Mouse (Mus musculus) liver, adult 2 months (tissue): ENCODE results near the gene Ptch1. TPM values are rescaled to one million over a fixed set of nuclear protein-coding genes. Genes with fewer than 3 reads are reported as not detected.

Source experiments
- DNase-seq: peaks from one replicate; pipeline ENCODE4 v3.0.0-alpha.2; 2011; ENCODE audit warnings: low read depth, low spot score; ENCODE audit errors: extremely low read depth
- H3K27ac ChIP-seq: fragments of 200-500 bp; replicated peaks from 2 replicates; pipeline ENCODE4 v1.5.1; 2012; ENCODE audit warnings: low read depth, mild to moderate bottlenecking, control low read depth, inconsistent platforms, low read length; ENCODE audit not compliant: insufficient read depth
- H3K27me3 ChIP-seq: fragments of 200-500 bp; 2 replicates; pipeline ENCODE4 v1.6.1; 2012; ENCODE audit warnings: mild to moderate bottlenecking, moderate library complexity, low read length, inconsistent platforms; ENCODE audit not compliant: control insufficient read depth, insufficient read depth
- H3K36me3 ChIP-seq: fragments of 200-500 bp; 2 replicates; pipeline ENCODE4 v1.6.1; 2012; ENCODE audit warnings: low read length, inconsistent platforms; ENCODE audit not compliant: control insufficient read depth, insufficient read depth
- H3K4me1 ChIP-seq: fragments of 200-500 bp; 2 replicates; pipeline ENCODE4 v1.6.1; 2011; ENCODE audit warnings: low read length; ENCODE audit not compliant: control insufficient read depth, insufficient read depth
- H3K4me3 ChIP-seq: fragments of 200-500 bp; 2 replicates; pipeline ENCODE4 v1.5.1; 2011; ENCODE audit warnings: low read depth, mild to moderate bottlenecking, control low read depth, low read length, moderate library complexity; ENCODE audit not compliant: insufficient read depth
- H3K79me2 ChIP-seq: fragments of 200-500 bp; 2 replicates; pipeline ENCODE4 v1.6.1; 2012; ENCODE audit warnings: inconsistent platforms, mild to moderate bottlenecking, low read length, moderate library complexity; ENCODE audit not compliant: control insufficient read depth, insufficient read depth
- H3K9ac ChIP-seq: fragments of 200-500 bp; 2 replicates; pipeline ENCODE4 v1.6.1; 2012; ENCODE audit warnings: low read depth, mild to moderate bottlenecking, control low read depth, inconsistent platforms, low read length
- CTCF ChIP-seq: fragments of 200-500 bp; IDR thresholded peaks from 2 replicates; pipeline ENCODE4 v1.5.1; 2011; ENCODE audit warnings: low read depth, low read length, control low read depth
- POLR2A ChIP-seq: fragments of 200-500 bp; IDR thresholded peaks from 2 replicates; pipeline ENCODE4 v1.6.1; 2011; ENCODE audit warnings: low read length, control low read depth; ENCODE audit not compliant: insufficient read depth; ENCODE audit errors: extremely low read depth
- WGBS: fragments of 180-500 bp; shearing (Covaris S2); methylation state at CpG from one replicate; pipeline ENCODE4 v1.1.7; 2018; 5-methylcytosine and 5-hydroxymethylcytosine counted together
- polyA plus RNA-seq: library from polyadenylated mRNA; depleted of rRNA; stranded (reverse); fragments of >200 nt; gene quantifications from 2 replicates; pipeline ENCODE4 v1.2.3, GENCODE M21; 2012; rRNA removed
- total RNA-seq: library from RNA; depleted of rRNA; stranded (reverse); fragments of >200 nt; gene quantifications from 2 replicates; pipeline ENCODE4 v1.2.3, GENCODE M21; 2014; rRNA removed

Ptch1 gene
- total RNA-seq (7.5 and 14.5 TPM in 2 replicates), polyA plus RNA-seq (9.3 and 10.5 TPM in 2 replicates)

DNA sequence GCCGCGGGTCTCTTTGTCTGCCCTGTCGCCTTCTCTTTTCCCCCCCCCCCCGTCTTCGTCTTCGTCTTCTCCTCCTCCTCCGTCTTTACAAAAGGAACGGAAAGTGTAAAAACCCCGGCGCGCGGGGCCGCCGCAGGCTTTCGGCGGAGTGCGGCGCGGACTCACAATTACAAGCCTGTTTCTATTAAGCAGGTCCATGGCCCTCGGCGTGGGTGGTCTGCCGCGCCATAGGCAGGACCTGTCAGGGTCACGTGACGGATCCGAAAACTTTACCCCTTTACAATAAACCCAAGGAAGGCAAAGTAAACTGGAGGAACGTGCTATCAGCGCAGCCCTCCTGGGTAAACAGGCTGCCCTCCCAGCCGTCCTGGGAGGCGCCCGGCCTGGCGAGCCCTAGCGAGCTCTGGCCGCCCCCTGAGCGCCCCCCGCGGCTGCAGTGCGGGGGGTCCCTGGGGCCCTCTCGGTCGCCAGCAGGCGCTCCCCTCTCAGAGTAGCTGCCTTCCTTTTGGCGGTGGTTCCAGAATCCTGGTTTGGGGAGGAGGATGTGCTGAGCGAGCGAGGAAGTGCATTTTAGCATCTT lies at the start of gene Ptch1:
Gene Ptch1 (minus strand): TSS at position 343 of the 580 bp plus-strand sequence.
- no peaks in the 10 kb centered on the region; the same call in 1 of the 2 replicates for H3K4me1 ChIP-seq
- WGBS, result 7% methylated on average over 43 of the region's 44 CpGs
- no peak for DNase-seq
- no peaks in the 10 kb centered on the region for H3K36me3 ChIP-seq
- H3K27ac ChIP-seq, result no peak within 1 kb of the TSS
- H3K4me3 ChIP-seq, result peak within 1 kb of the TSS; percentile 58
- peaks cover 15% of the 10 kb centered on the region for H3K27me3 ChIP-seq
- peak within 1 kb of the TSS; percentile 35; the same call in 1 of the 2 replicates for H3K9ac ChIP-seq
- no peaks in the 10 kb centered on the region for H3K79me2 ChIP-seq
- TF ChIP-seq CTCF (no peak), POLR2A (no peak)

DNA sequence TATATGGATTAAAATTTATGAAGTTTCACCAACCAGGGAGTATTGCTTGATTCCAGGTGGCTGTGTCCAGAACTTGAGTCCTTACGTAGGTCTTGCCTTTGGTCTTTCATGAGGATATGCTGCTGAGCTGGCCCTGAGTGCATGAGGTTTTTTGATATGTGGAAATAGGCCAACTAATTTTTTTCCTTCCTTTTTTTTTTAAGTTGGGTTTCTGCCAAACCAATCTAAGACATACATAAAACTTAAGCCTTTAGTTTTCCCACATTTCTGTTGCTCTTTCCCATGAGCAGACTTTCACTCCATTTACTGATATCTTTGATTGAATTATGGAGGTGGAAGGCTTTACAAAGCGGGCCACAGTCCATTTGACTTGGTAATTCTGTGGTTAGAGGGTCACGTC lies 47.9 kb upstream of the Ptch1 start:
- Histone ChIP-seq H3K79me2 (no peaks in the 10 kb centered on the region), H3K4me1 (no peaks in the 10 kb centered on the region)
- WGBS, result 88% methylated on average over 3 of the region's 3 CpGs

DNA sequence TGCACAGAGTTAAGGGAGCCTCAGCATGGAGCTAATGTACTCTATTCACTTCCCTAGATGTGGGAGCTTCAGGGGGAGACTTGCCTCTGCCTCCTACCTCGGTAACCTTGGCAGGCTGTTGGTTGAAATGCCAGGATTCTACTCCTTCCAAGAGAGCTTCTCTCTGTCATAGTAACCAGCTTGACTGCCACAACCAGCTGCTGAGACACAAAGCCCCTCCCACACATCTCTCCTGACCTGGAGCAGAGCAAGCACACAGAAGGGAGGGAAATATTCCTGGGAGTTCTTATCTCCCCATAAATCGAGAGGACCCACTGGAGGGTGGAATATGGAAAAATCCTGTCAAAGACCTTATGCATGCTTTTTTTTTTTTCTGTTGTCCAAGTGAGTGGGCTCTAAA lies 39.8 kb upstream of the Ptch1 start:
- 62% methylated on average over 2 of the region's 2 CpGs for WGBS
- no peaks in the 10 kb centered on the region for H3K27me3 ChIP-seq
- H3K27ac ChIP-seq, result no peak overlapping the region
- TF ChIP-seq CTCF, result no peak
- no peak for TF ChIP-seq POLR2A
- no peak overlapping the region for H3K9ac ChIP-seq
- no peak for DNase-seq
- no peak overlapping the region for H3K4me3 ChIP-seq
- no peaks in the 10 kb centered on the region for H3K79me2 ChIP-seq
- H3K4me1 ChIP-seq, result no peaks in the 10 kb centered on the region
- no peaks in the 10 kb centered on the region for H3K36me3 ChIP-seq

More for the DNA sequence above, 47.9 kb upstream of the Ptch1 start:
- peaks cover 4% of the 10 kb centered on the region; the same call in 1 of the 2 replicates for H3K27me3 ChIP-seq
- H3K4me3 ChIP-seq, result no peak overlapping the region
- H3K27ac ChIP-seq, result no peak overlapping the region
- H3K9ac ChIP-seq, result no peak overlapping the region
- no peak for DNase-seq
- no peaks in the 10 kb centered on the region for H3K36me3 ChIP-seq
- TF ChIP-seq CTCF (no peak), POLR2A (no peak)

DNA sequence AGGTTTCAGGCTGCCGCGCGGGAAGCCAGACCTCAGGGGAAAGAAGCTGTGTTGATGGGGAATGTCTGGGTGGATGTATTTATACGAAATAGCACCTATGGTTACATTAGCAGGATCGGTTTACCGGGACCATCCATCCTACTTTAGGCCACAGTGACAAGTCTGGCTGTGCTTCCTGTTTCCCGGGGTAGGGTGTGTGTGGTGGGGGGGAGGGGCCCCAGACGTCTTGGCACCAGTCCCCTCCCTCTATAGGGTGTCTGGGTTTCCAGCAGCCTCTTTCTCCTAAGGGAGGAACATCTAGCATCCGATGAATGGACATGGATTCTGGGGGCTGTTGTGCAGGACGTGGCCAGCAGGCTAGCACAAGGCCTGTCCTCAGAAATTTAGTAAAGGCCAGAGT lies 36.3 kb upstream of the Ptch1 start:
- Histone ChIP-seq H3K4me1 (no peaks in the 10 kb centered on the region), H3K79me2 (no peaks in the 10 kb centered on the region), H3K27me3 (no peaks in the 10 kb centered on the region), H3K27ac (no peak overlapping the region), H3K9ac (no peak overlapping the region), H3K4me3 (no peak overlapping the region), H3K36me3 (no peaks in the 10 kb centered on the region)
- DNase-seq, result no peak
- no peak for TF ChIP-seq POLR2A
- TF ChIP-seq CTCF, result no peak
- 46% methylated on average over 10 of the region's 10 CpGs for WGBS

DNA sequence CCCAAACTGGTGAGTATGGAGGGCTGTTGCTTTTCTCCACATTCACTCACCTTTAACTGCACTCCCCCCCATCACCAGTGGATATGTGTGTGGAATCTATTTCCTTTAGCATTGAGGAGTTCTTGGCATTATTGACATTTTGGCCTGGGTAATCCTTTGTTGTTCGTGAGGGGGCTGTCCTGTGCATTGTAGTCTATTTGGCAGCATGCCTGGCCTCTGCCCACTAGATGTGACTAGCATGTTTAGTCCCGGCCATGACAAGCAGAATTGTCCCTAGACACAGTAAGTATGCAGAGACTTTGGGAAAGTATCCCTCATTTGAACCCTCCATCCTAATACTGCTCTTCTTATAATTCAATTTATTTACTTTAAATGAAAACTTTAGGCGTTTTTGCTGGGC lies 24.2 kb upstream of the Ptch1 start:
- Histone ChIP-seq H3K36me3 (no peaks in the 10 kb centered on the region), H3K27ac (no peak overlapping the region), H3K27me3 (no peaks in the 10 kb centered on the region), H3K79me2 (no peaks in the 10 kb centered on the region), H3K4me3 (no peak overlapping the region), H3K9ac (no peak overlapping the region), H3K4me1 (no peaks in the 10 kb centered on the region)
- DNase-seq, result no peak
- WGBS, result 70% methylated on average over 3 of the region's 3 CpGs
- no peak for TF ChIP-seq POLR2A
- no peak for TF ChIP-seq CTCF

DNA sequence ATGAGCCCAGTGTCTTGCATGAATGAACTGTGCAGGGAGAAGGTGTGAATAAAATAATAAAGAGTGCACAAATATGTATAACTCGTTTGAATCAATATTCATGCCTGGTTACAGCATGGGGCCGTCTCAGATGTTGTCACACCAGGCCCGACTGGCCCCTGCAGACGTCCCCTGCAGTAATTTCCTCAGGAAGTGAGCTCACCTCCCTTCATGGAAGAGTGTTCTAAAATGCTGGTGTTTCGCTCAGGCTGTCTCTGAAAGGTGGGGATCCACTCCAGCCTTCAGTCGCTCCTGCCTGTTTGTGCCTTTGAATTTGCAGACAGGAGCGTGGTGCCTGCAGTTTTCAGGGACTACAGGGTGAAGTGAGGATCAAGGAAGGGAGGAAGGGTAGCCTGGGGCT lies 22.5 kb upstream of the Ptch1 start:
- no peak for DNase-seq
- no peaks in the 10 kb centered on the region for H3K27me3 ChIP-seq
- no peaks in the 10 kb centered on the region for H3K36me3 ChIP-seq
- no peak overlapping the region for H3K9ac ChIP-seq
- TF ChIP-seq POLR2A, result no peak
- H3K4me1 ChIP-seq, result no peaks in the 10 kb centered on the region
- no peak overlapping the region for H3K4me3 ChIP-seq
- H3K79me2 ChIP-seq, result no peaks in the 10 kb centered on the region
- WGBS, result 76% methylated on average over 7 of the region's 7 CpGs
- H3K27ac ChIP-seq, result no peak overlapping the region
